Mouse (Mus musculus) hindbrain, embryonic 16.5 days (tissue): Measurements from ENCODE around the gene Tenm4. TPM values are rescaled to one million over a fixed set of nuclear protein-coding genes. Genes with fewer than 3 reads are reported as not detected.

Source experiments
- ATAC-seq: fragments of 200-750 bp; cut with Nextera tagmentation; 2 replicates; pipeline ENCODE4 v1.8.0; 2017; ENCODE audit warnings: moderate TSS enrichment, moderate library complexity
- H3K27ac ChIP-seq: fragments of 300-500 bp; sonication (generic); 2 replicates; pipeline ENCODE4 v1.5.1; 2014; ENCODE audit warnings: low read depth, mild to moderate bottlenecking, control low read depth, low read length, moderate library complexity
- H3K27me3 ChIP-seq: fragments of 300-500 bp; sonication (generic); replicated peaks from 2 replicates; pipeline ENCODE4 v1.6.1; 2014; ENCODE audit warnings: low read length; ENCODE audit not compliant: control insufficient read depth, insufficient read depth
- H3K36me3 ChIP-seq: fragments of 300-500 bp; sonication (generic); 2 replicates; pipeline ENCODE4 v1.6.1; 2014; ENCODE audit warnings: mild to moderate bottlenecking, low read length, moderate library complexity, mixed read lengths; ENCODE audit not compliant: control insufficient read depth, insufficient read depth
- H3K4me1 ChIP-seq: fragments of 300-500 bp; sonication (generic); 2 replicates; pipeline ENCODE4 v1.6.1; 2014; ENCODE audit warnings: low read depth, low read length; ENCODE audit not compliant: control insufficient read depth, insufficient read depth
- H3K4me2 ChIP-seq: fragments of 300-500 bp; sonication (generic); 2 replicates; pipeline ENCODE4 v1.6.1; 2014; ENCODE audit warnings: mild to moderate bottlenecking, low read length, control low read depth, moderate library complexity
- H3K4me3 ChIP-seq: fragments of 300-500 bp; sonication (generic); 2 replicates; pipeline ENCODE4 v1.5.1; 2014; ENCODE audit warnings: mild to moderate bottlenecking, low read length, control low read depth, moderate library complexity
- H3K9ac ChIP-seq: fragments of 300-500 bp; sonication (generic); 2 replicates; pipeline ENCODE4 v1.6.1; 2014; ENCODE audit warnings: low read depth, mild to moderate bottlenecking, control low read depth, low read length, moderate library complexity
- H3K9me3 ChIP-seq: fragments of 300-500 bp; sonication (generic); 2 replicates; pipeline ENCODE4 v1.6.1; 2014; ENCODE audit warnings: mild to moderate bottlenecking, low read length, moderate library complexity; ENCODE audit not compliant: control insufficient read depth
- WGBS: fragments of 180-500 bp; shearing (Covaris S2); extraction: QIAGEN DNeasy Blood & Tissue Kit; methylation state at CpG from one replicate; pipeline ENCODE4 v1.1.7; 2014; 5-methylcytosine and 5-hydroxymethylcytosine counted together
- polyA plus RNA-seq: library from polyadenylated mRNA; unstranded; fragments of >200 nt; fragmentation: Nextera tagmentation; extraction: Ambion mirVana; gene quantifications from 2 replicates; pipeline ENCODE4 v1.2.1, GENCODE M21; 2015

Tenm4 gene
- polyA plus RNA-seq, 1 experiment from 2014 or later, result 32.4 TPM

GRCm38 (mm10) chr7:96817030-96817674 is 646.1 kb downstream of the Tenm4 start:
- Histone ChIP-seq H3K9ac (no peak overlapping the region), H3K27me3 (no peaks in the 10 kb centered on the region), H3K36me3 (no peaks in the 10 kb centered on the region), H3K4me1 (no peaks in the 10 kb centered on the region; the same call in 1 of the 2 replicates), H3K4me3 (no peak overlapping the region), H3K27ac (no peak overlapping the region), H3K4me2 (no peak overlapping the region), H3K9me3 (no peaks in the 10 kb centered on the region)
- WGBS, result 39% methylated on average over 6 of the region's 6 CpGs
- peak; percentile 62 for ATAC-seq

- H3K4me2 ChIP-seq, result no peak overlapping the region
- H3K4me1 ChIP-seq, result no peaks in the 10 kb centered on the region; the same call in 1 of the 2 replicates
- H3K4me3 ChIP-seq, result no peak overlapping the region
- no peaks in the 10 kb centered on the region for H3K27me3 ChIP-seq
- no peaks in the 10 kb centered on the region for H3K36me3 ChIP-seq
- H3K9me3 ChIP-seq, result no peaks in the 10 kb centered on the region
- no peak for ATAC-seq
- no peak overlapping the region for H3K9ac ChIP-seq
- 87% methylated on average over 6 of the region's 6 CpGs for WGBS
- H3K27ac ChIP-seq, result no peak overlapping the region
These were observed 647.3 kb downstream of the Tenm4 start for GRCm38 (mm10) chr7:96818236-96818916.

- no peak for ATAC-seq
- WGBS, result 51% methylated on average over 3 of the region's 3 CpGs
These were observed 648.5 kb downstream of the Tenm4 start for GRCm38 (mm10) chr7:96819538-96819937.

GRCm38 (mm10) chr7:96820343-96820742 is 649.3 kb downstream of the Tenm4 start:
- 23% methylated on average over 6 of the region's 6 CpGs for whole genome bisulfite sequencing
- no peak overlapping the region for H3K27ac ChIP-seq
- H3K9me3 ChIP-seq, result no peaks in the 10 kb centered on the region
- H3K4me2 ChIP-seq, result no peak overlapping the region
- H3K36me3 ChIP-seq, result no peaks in the 10 kb centered on the region
- no peaks in the 10 kb centered on the region for H3K27me3 ChIP-seq
- H3K9ac ChIP-seq, result no peak overlapping the region
- ATAC-seq, result 0 out of 2 replicates have a peak, but pooled peaks have one; percentile 18
- no peak overlapping the region for H3K4me3 ChIP-seq
- no peaks in the 10 kb centered on the region; the same call in 1 of the 2 replicates for H3K4me1 ChIP-seq

More at GRCm38 (mm10) chr7:96819538-96819937, 648.5 kb downstream of the Tenm4 start:
- H3K4me3 ChIP-seq, result no peak overlapping the region
- no peaks in the 10 kb centered on the region for H3K36me3 ChIP-seq
- H3K9me3 ChIP-seq, result no peaks in the 10 kb centered on the region
- no peak overlapping the region for H3K4me2 ChIP-seq
- H3K4me1 ChIP-seq, result no peaks in the 10 kb centered on the region; the same call in 1 of the 2 replicates
- no peak overlapping the region for H3K9ac ChIP-seq
- no peak overlapping the region for H3K27ac ChIP-seq
- no peaks in the 10 kb centered on the region for H3K27me3 ChIP-seq

- Histone ChIP-seq H3K4me2 (no peak overlapping the region), H3K9ac (no peak overlapping the region), H3K36me3 (no peaks in the 10 kb centered on the region), H3K4me3 (no peak overlapping the region), H3K4me1 (no peaks in the 10 kb centered on the region; the same call in 1 of the 2 replicates), H3K9me3 (no peaks in the 10 kb centered on the region), H3K27me3 (no peaks in the 10 kb centered on the region), H3K27ac (no peak overlapping the region)
- peak; percentile 47; the same call in 1 of the 2 replicates for ATAC-seq
- WGBS, result 67% methylated on average over 6 of the region's 6 CpGs
These were observed 655.1 kb downstream of the Tenm4 start for GRCm38 (mm10) chr7:96826101-96826500.

GRCm38 (mm10) chr7:96826672-96827071 is 655.6 kb downstream of the Tenm4 start:
- H3K4me2 ChIP-seq, result no peak overlapping the region
- no peak overlapping the region for H3K27ac ChIP-seq
- no peaks in the 10 kb centered on the region for H3K9me3 ChIP-seq
- no peaks in the 10 kb centered on the region for H3K27me3 ChIP-seq
- no peaks in the 10 kb centered on the region for H3K36me3 ChIP-seq
- WGBS, result 90% methylated on average over 6 of the region's 6 CpGs
- no peak for ATAC-seq
- H3K4me1 ChIP-seq, result peaks cover under 1% of the 10 kb centered on the region
- no peak overlapping the region for H3K4me3 ChIP-seq
- no peak overlapping the region for H3K9ac ChIP-seq

GRCm38 (mm10) chr7:96832551-96832950 is 661.5 kb downstream of the Tenm4 start:
- Histone ChIP-seq H3K4me2 (no peak overlapping the region), H3K36me3 (peaks cover 3% of the 10 kb centered on the region; the same call in 1 of the 2 replicates), H3K27me3 (no peaks in the 10 kb centered on the region), H3K4me3 (no peak overlapping the region), H3K27ac (peak overlapping the region; percentile 14; the same call in 1 of the 2 replicates), H3K9me3 (no peaks in the 10 kb centered on the region), H3K9ac (no peak overlapping the region), H3K4me1 (peaks cover 16% of the 10 kb centered on the region)
- 13% methylated on average over 9 of the region's 9 CpGs for WGBS
- peak; percentile 65 for ATAC-seq

GRCm38 (mm10) chr7:96833012-96833411 is 662.0 kb downstream of the Tenm4 start:
- Histone ChIP-seq H3K9me3 (no peaks in the 10 kb centered on the region), H3K36me3 (peaks cover 5% of the 10 kb centered on the region; the same call in 1 of the 2 replicates), H3K9ac (no peak overlapping the region), H3K4me1 (peaks cover 16% of the 10 kb centered on the region), H3K4me2 (no peak overlapping the region), H3K27ac (no peak overlapping the region), H3K4me3 (no peak overlapping the region), H3K27me3 (no peaks in the 10 kb centered on the region)
- WGBS, result 38% methylated on average over 3 of the region's 3 CpGs
- no peak for ATAC-seq

GRCm38 (mm10) chr7:96834681-96835289 is 663.7 kb downstream of the Tenm4 start:
- Histone ChIP-seq H3K4me3 (no peak overlapping the region), H3K4me2 (no peak overlapping the region), H3K9me3 (no peaks in the 10 kb centered on the region), H3K27me3 (no peaks in the 10 kb centered on the region), H3K9ac (no peak overlapping the region), H3K4me1 (peaks cover 16% of the 10 kb centered on the region), H3K27ac (no peak overlapping the region), H3K36me3 (peaks cover 5% of the 10 kb centered on the region; the same call in 1 of the 2 replicates)
- ATAC-seq, result peak; percentile 72; the same call in 1 of the 2 replicates
- 26% methylated on average over 6 of the region's 6 CpGs for WGBS
